Mouse (Mus musculus): ENCODE data around the gene Rbfox3. TPM values are rescaled to one million over a fixed set of nuclear protein-coding genes. Genes with fewer than 3 reads are reported as not detected.

Rbfox3 gene
- total and polyA plus RNA-seq, 3 experiments, result not detected

GRCm38 (mm10) chr11:118738855-118739832, 172.3 kb downstream of the Rbfox3 start:
- H3K4me1 ChIP-seq (ENCODE audit: control insufficient read depth in 1 of 2, insufficient read depth in 2 of 2), result peaks cover 3 to 4% of the 10 kb centered on the region in 2 experiments; a peak in 3 of 4 replicates

GRCm38 (mm10) chr11:118738323-118738722, 173.1 kb downstream of the Rbfox3 start:
- H3K27me3 ChIP-seq (replicated peaks), result peaks cover 89% of the 10 kb centered on the region
- no peak for DNase-seq (ENCODE audit: extremely low read depth)
- H3K79me2 ChIP-seq (replicated peaks; ENCODE audit: control insufficient read depth, extremely low read depth, insufficient read depth, poor library complexity, severe bottlenecking), result no peaks in the 10 kb centered on the region
- in situ Hi-C loops (cut with MboI; ENCODE audit: low pct_ligation_motif_present, low pct_unique_long_range_greater_than_20kb, low sequenced_read_pairs), result loop anchor here (25.0 kb wide), 1 partner anchor 301 kb away; the partner anchor contains the start of gene C1qtnf1
- H3K4me3 ChIP-seq (replicated peaks in 1 of 3; ENCODE audit: low read depth in 2 of 3, low read length in 2 of 3, poor library complexity in 1 of 3), result no peak overlapping the region
- no peak overlapping the region for H3K4me2 ChIP-seq (ENCODE audit: insufficient read depth, low read depth, poor library complexity, severe bottlenecking)
- no peak overlapping the region for H3K27ac ChIP-seq (ENCODE audit: insufficient read depth, low read depth)
- H3K9ac ChIP-seq (ENCODE audit: insufficient read depth, low read depth), result no peak overlapping the region
- TF ChIP-seq SMC3 (IDR thresholded peaks at IDR 0.05; ENCODE audit: low read depth, low read length) (0 out of 2 replicates have a peak, but pooled peaks have one; percentile 11), CTCF (conservative IDR thresholded peaks at IDR 0.05 in 1 of 2, IDR thresholded peaks at IDR 0.05 in 1 of 2; ENCODE audit: low read depth in 2 of 2, low read length in 2 of 2) (peak in 1 of 2 experiments; percentile 67; a peak in 2 of 4 replicates), KAT2A (IDR thresholded peaks at IDR 0.05; ENCODE audit: insufficient replicate concordance, low read length) (no peak)
- dilution Hi-C loops (cut with MboI; ENCODE audit: extremely low pct_ligation_motif_present, extremely low pct_unique_long_range_greater_than_20kb, low sequenced_read_pairs), result no loop called here
- no peaks in the 10 kb centered on the region for H3K36me3 ChIP-seq (replicated peaks in 1 of 2; ENCODE audit: control insufficient read depth in 1 of 2, insufficient read depth in 1 of 2, low read length in 1 of 2)
- no peaks in the 10 kb centered on the region for H3K9me3 ChIP-seq (replicated peaks; ENCODE audit: low read length)
- peaks cover 3 to 4% of the 10 kb centered on the region in 2 experiments; a peak in 3 of 4 replicates for H3K4me1 ChIP-seq (ENCODE audit: control insufficient read depth in 1 of 2, insufficient read depth in 2 of 2)

More at GRCm38 (mm10) chr11:118738855-118739832, 172.3 kb downstream of the Rbfox3 start:
- TF ChIP-seq USF1 (IDR thresholded peaks at IDR 0.05; ENCODE audit: low read depth, low read length) (peak; percentile 86), MAX (IDR thresholded peaks at IDR 0.05; ENCODE audit: low read length) (peak; percentile 85), RAD21 (IDR thresholded peaks at IDR 0.05; ENCODE audit: low read depth, low read length) (peak; percentile 69), SMC3 (IDR thresholded peaks at IDR 0.05; ENCODE audit: low read depth, low read length) (peak; percentile 69), RCOR1 (conservative IDR thresholded peaks at IDR 0.05; ENCODE audit: low read depth, low read length) (no peak), CTCF (conservative IDR thresholded peaks at IDR 0.05 in 1 of 2, IDR thresholded peaks at IDR 0.05 in 1 of 2; ENCODE audit: low read depth in 2 of 2, low read length in 2 of 2) (peak; percentile 91 to 95), ZMIZ1 (IDR thresholded peaks at IDR 0.05; ENCODE audit: low read depth, low read length) (no peak), MAZ (IDR thresholded peaks at IDR 0.05; ENCODE audit: low read depth, low read length) (no peak), USF2 (conservative IDR thresholded peaks at IDR 0.05; ENCODE audit: low read depth, low read length) (peak; percentile 90), NELFE (IDR thresholded peaks at IDR 0.05; ENCODE audit: low read depth, low read length) (peak; percentile 31; the same call in 1 of the 2 replicates), BHLHE40 (IDR thresholded peaks at IDR 0.05; ENCODE audit: low read depth, low read length) (0 out of 2 replicates have a peak, but pooled peaks have one; percentile 36), KAT2A (IDR thresholded peaks at IDR 0.05; ENCODE audit: insufficient replicate concordance, low read length) (no peak), GABPA (IDR thresholded peaks at IDR 0.05; ENCODE audit: insufficient replicate concordance, low read depth, low read length) (no peak), ZKSCAN1 (IDR thresholded peaks at IDR 0.05; ENCODE audit: borderline replicate concordance, low read depth, low read length) (no peak), ZC3H11A (IDR thresholded peaks at IDR 0.05; ENCODE audit: low read depth, low read length) (no peak)
- Histone ChIP-seq H3K9ac (ENCODE audit: insufficient read depth, low read depth) (no peak overlapping the region), H3K9me3 (replicated peaks; ENCODE audit: low read length) (no peaks in the 10 kb centered on the region), H3K27ac (ENCODE audit: insufficient read depth, low read depth) (no peak overlapping the region), H3K36me3 (replicated peaks in 1 of 2; ENCODE audit: control insufficient read depth in 1 of 2, insufficient read depth in 1 of 2, low read length in 1 of 2) (no peaks in the 10 kb centered on the region), H3K4me2 (ENCODE audit: insufficient read depth, low read depth, poor library complexity, severe bottlenecking) (peak overlapping the region; percentile 64), H3K27me3 (replicated peaks) (peaks cover 90% of the 10 kb centered on the region), H3K4me3 (replicated peaks in 1 of 3; ENCODE audit: low read depth in 2 of 3, low read length in 2 of 3, poor library complexity in 1 of 3) (no peak overlapping the region), H3K79me2 (replicated peaks; ENCODE audit: control insufficient read depth, extremely low read depth, insufficient read depth, poor library complexity, severe bottlenecking) (no peaks in the 10 kb centered on the region)
- peak; percentile 59 for DNase-seq (ENCODE audit: extremely low read depth)
- dilution Hi-C loops (cut with MboI; ENCODE audit: extremely low pct_ligation_motif_present, extremely low pct_unique_long_range_greater_than_20kb, low sequenced_read_pairs) (no loop called here), in situ Hi-C loops (cut with MboI; ENCODE audit: low pct_ligation_motif_present, low pct_unique_long_range_greater_than_20kb, low sequenced_read_pairs) (loop anchor here (25.0 kb wide), 1 partner anchor 302 kb away; the partner anchor contains the start of gene C1qtnf1)

Measured in CH12.LX (cell line).